Mouse (Mus musculus) right cerebral cortex, postnatal 10 days (tissue): ENCODE results near the gene Kif1a.

Experiments
- DNase-seq, 2 experiments: peaks; one replicate each; pipeline ENCODE4 v3.0.0; 2021; ENCODE audit warnings: low spot score in 2 of 2

Kif1a gene

DNA sequence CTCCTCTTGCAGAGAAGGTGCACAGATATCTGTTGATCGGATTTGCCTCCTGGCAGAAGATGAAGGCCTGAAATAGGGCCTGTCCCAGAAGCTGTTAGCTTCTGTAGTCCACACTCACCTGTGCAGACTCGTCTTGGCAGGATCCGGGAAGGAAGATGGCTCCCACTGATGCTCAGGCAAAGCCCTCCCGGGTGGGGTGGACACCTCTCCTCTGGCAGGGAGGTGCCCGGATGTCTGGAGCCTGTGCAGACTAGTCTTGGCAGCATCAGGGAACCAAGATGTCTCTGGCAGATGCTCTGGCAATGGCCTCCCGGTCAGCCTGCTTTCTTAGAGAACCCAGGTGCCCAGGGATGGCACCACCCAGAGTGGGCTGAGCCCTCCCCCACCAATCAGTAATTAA lies 131.0 kb downstream of the Kif1a start:
- peak in 1 of 2 experiments; percentile 12 for DNase-seq
